Mouse (Mus musculus) megakaryocyte, embryonic 14.5 days (primary cell): ENCODE data around the gene Kif11. TPM values are rescaled to one million over a fixed set of nuclear protein-coding genes. Genes with fewer than 3 reads are reported as not detected.

Experiments
- H3K27me3 ChIP-seq: replicated peaks from 2 replicates; pipeline ENCODE3; 2012; ENCODE audit warnings: inconsistent platforms
- H3K36me3 ChIP-seq: replicated peaks from 2 replicates; pipeline ENCODE3; 2012; ENCODE audit warnings: low read length, inconsistent platforms, mixed read lengths
- H3K4me1 ChIP-seq: 2 replicates; pipeline ENCODE4 v1.6.1; 2012; ENCODE audit warnings: inconsistent platforms
- H3K4me3 ChIP-seq: replicated peaks from 2 replicates; pipeline ENCODE3; 2012; ENCODE audit warnings: moderate library complexity, mild to moderate bottlenecking, inconsistent platforms
- H3K9me3 ChIP-seq: 2 replicates; pipeline ENCODE4 v1.6.1; 2012; ENCODE audit warnings: inconsistent platforms
- FLI1 ChIP-seq: IDR thresholded peaks from 2 replicates; pipeline ENCODE4 v1.6.1; 2012; ENCODE audit warnings: low read length, inconsistent platforms, mixed read lengths
- GATA1 ChIP-seq: IDR thresholded peaks from 3 replicates; pipeline ENCODE4 v1.6.1; 2012; ENCODE audit warnings: mixed read lengths, low read length, inconsistent platforms, borderline replicate concordance
- polyA plus RNA-seq: library from polyadenylated mRNA; stranded (reverse); fragments of >175 nt; gene quantifications from 2 replicates; pipeline ENCODE4 v1.2.3, GENCODE M21; 2012; ENCODE audit warnings: low replicate concordance; ENCODE audit not compliant: insufficient read depth

Gene Kif11
- polyA plus RNA-seq, 1 experiment = 1.7 TPM

DNA sequence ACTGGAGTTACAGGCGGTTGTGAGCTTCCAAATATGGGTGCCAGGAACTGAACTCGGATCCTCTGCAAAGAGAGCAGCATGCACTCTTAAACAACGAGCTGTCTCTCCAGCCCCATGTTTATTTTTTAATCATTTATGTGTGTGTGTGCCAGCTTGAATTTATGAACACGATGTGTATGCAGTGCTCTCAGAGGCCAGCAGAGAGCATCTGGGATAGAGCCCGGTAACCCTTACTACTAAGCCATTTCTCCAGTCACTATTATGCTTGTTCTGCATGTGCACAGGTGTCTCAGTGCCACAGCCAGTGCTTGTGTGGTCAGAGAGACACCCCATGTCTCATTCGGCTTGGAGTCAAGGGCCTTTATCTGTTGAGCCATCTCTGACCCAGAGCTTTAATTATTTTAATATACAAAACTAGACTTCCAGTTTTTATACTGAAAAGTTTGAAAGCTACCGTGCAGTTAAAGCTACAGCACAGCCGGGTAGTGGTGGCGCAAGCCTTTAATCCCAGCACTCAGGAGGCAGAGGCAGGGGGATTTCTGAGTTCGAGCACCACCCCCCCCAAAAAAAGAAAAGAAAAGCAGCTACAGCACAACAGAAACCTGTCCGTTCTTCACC lies 55.0 kb downstream of the Kif11 start:
- Histone ChIP-seq H3K27me3 (peaks cover 52% of the 10 kb centered on the region), H3K9me3 (peaks cover 28% of the 10 kb centered on the region), H3K4me1 (peaks cover 52% of the 10 kb centered on the region), H3K36me3 (peaks cover 4% of the 10 kb centered on the region), H3K4me3 (no peak overlapping the region)
- TF ChIP-seq FLI1 (no peak), GATA1 (no peak)

DNA sequence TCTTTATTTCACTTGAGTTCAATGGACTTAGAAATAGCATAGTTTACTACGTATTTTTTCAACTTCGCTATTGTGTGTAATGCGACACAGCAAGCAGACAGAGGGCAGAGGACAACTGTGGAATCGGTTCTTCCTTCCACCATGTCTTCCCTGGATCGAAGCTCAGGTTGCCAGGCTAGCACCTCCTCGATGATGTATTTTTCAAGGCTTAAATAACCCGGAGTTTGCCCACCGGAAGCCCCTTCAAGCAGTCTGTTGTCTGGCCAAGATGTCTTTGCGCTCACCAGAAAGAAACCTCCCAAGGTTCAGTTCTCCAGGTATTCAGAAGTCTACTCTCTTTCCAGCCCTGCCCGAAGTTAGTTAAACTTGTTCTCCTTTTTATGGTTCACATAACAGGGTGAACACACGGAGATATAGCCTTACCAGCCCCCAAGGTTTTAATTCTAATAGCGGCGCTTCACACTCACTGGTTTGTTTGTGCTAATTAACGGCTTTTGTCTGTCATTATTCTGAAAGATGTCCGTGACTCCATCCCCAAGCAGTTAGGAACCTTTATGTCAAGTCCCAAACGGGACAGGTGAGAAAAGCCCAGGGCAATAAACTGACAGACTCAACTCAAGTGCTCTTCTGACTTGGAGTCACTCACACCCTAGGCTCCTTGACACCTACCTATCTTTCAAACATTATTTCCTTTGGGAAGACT lies 56.8 kb downstream of the Kif11 start:
- Histone ChIP-seq H3K36me3 (peaks cover 19% of the 10 kb centered on the region), H3K27me3 (peaks cover 55% of the 10 kb centered on the region), H3K9me3 (peaks cover 37% of the 10 kb centered on the region), H3K4me1 (peaks cover 49% of the 10 kb centered on the region), H3K4me3 (no peak overlapping the region)
- TF ChIP-seq FLI1 = no peak
- no peak for TF ChIP-seq GATA1

DNA sequence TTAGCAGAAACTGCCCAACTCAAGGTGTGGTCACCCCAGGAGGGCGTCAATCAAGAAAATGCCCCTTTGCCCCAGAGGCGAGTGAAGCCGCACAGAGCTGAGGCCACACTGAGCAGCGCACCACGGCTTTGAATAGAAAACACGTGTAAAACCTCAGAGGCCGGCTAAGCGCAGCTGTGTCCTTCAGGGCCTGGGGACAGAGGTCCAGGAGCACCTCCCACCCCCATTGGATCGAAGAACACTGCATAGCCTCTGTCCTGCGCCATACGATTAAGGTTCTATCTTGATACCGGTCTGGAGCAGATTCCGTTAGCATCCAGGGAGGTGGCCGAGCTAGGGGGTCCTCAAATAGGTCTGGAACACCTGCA lies 57.7 kb downstream of the Kif11 start:
- TF ChIP-seq FLI1 (no peak), GATA1 (no peak)
- peaks cover 53% of the 10 kb centered on the region for H3K27me3 ChIP-seq
- H3K4me1 ChIP-seq = peaks cover 41% of the 10 kb centered on the region
- peaks cover 21% of the 10 kb centered on the region for H3K36me3 ChIP-seq
- H3K9me3 ChIP-seq = peaks cover 37% of the 10 kb centered on the region
- peak overlapping the region; percentile 96 for H3K4me3 ChIP-seq

DNA sequence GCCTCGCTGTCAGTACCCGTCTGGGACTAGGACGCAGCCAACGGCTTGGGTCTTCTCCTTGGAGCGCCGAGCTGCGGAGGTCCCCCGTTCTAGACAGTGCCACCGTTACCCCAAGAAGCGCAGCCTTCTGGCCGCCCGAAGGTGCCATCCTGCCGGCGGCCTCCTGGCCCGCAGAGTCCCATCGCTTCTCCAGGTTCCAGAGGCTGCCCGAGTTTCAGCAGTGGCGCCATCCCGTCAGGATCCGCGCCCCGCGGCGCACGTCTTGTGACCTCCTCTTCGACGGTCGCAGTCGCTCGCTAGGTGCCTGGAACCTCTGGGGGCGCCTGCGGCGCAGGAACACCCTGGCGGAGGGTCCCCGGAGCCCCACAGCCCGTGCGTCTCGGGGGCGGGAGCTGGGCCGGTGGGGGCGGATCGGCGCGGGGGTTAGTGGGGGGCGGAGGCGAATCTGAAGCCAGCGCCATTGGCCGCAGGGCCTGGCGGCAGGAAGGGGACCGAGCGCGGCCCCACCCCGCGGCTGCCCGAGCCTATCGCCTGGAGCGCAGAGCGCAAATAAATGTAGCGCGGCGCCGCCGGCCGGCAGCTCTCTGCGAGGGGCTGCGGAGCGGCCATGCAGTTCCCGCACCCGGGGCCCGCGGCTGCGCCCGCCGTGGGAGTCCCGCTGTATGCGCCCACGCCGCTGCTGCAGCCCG lies 58.2 kb downstream of the Kif11 start, which contains the start of gene Hhex:
Gene Hhex, plus strand, starts transcription at position 548 of the 689 bp plus-strand sequence.
- Histone ChIP-seq H3K4me3 (peak within 1 kb of the TSS; percentile 96), H3K4me1 (peaks cover 37% of the 10 kb centered on the region), H3K27me3 (peaks cover 54% of the 10 kb centered on the region), H3K36me3 (peaks cover 26% of the 10 kb centered on the region), H3K9me3 (peaks cover 38% of the 10 kb centered on the region)
- TF ChIP-seq GATA1 (no peak), FLI1 (no peak)

DNA sequence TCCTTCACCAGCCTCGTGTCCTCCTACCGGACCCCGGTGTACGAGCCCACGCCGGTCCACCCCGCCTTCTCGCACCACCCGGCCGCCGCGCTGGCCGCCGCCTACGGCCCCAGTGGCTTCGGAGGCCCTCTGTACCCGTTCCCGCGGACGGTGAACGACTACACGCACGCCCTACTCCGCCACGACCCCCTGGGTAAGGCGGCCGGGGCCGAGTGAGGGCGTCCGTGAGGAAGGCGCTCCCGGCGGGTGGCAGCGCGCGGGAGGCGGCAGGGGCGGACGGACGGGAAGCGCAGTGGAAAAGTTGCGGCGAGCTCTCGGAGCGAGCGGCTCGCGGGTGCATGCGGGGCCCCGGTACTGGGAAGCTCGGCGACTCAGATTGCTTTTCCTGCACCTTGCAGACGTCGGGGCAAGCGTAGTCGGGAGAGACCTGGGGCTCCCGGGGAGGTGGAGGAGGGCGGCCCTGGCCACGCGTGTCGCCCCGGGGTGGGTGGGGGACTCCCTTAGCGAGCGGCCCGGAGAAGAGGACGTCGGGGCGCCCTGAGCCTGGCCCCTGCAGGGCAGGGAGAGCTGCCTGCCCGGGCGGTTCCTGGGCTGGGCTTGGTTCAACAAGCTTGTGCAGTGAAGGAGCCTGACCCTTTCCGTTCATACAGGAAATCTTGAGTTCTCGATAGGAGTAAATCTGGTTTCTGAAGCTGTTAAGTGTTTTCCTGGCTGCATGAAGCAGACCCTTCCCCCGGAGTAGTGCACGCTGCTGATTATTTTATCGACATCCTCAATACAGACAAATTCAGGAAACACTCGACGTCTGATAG lies 59.0 kb downstream of the Kif11 start:
- Histone ChIP-seq H3K36me3 (peaks cover 34% of the 10 kb centered on the region), H3K9me3 (peaks cover 41% of the 10 kb centered on the region), H3K4me1 (peaks cover 37% of the 10 kb centered on the region), H3K4me3 (peak overlapping the region; percentile 96), H3K27me3 (peaks cover 55% of the 10 kb centered on the region)
- TF ChIP-seq FLI1 (no peak; the same call in none of the 2 replicates), GATA1 (peak; percentile 92; the same call in 1 of the 3 replicates)

DNA sequence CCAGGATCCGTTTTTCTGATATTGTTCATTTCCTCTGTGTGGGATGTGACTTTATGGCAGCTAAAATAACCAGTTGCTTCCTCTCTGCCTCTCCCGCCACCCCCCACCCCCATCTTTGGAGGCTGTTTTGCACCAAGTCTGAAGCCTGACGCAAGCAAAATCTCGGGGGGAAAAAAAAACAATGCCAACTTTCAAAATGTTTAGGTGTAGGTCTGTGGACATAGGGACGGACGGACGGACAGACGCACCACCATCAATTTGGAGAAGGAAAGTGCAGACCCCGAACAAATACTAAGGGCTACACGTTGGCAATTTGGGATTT lies 59.6 kb downstream of the Kif11 start:
- peaks cover 53% of the 10 kb centered on the region for H3K27me3 ChIP-seq
- TF ChIP-seq FLI1 = 0 out of 2 replicates have a peak, but pooled peaks have one; percentile 79
- TF ChIP-seq GATA1 = no peak

DNA sequence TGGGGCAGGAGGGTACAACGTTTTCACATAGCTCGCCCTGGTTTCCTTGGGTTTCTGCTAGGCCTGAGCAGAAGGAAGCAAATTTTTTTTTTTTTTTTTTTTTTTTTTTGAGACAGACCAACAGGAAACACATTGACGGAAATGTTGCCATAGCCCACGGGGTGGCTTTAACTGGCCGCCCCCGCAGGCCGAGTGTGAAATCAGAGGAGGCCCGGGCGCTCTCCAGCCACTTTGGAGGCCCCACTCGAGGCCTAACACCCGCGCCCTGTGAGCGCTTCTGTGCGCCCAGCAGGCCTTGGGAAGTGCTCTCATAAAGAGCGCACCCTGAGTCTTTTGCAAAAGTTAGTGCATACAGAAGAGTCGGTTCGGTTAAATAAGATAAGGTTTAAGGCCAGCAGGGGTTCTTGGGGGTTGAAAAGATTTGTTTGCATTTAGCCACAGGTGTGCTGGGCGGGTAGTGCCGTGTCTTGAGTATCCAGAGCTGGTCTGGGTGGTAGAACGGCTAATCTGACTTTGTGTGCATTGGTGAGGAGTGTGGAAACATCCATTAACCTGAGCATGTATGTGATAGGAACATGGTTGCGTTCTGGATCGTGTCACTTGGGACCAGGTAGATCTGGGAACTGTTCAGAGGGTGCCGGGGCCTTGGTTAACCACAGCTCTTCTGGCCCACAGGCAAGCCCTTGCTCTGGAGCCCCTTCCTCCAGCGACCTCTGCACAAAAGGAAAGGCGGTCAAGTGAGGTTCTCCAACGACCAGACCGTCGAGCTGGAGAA lies 60.5 kb downstream of the Kif11 start:
- H3K9me3 ChIP-seq = peaks cover 36% of the 10 kb centered on the region
- peak overlapping the region; percentile 96 for H3K4me3 ChIP-seq
- peaks cover 37% of the 10 kb centered on the region for H3K4me1 ChIP-seq
- peaks cover 46% of the 10 kb centered on the region for H3K36me3 ChIP-seq
- TF ChIP-seq FLI1 (no peak), GATA1 (no peak)
- H3K27me3 ChIP-seq = peaks cover 57% of the 10 kb centered on the region

More for the DNA sequence above, 59.6 kb downstream of the Kif11 start:
- peaks cover 37% of the 10 kb centered on the region for H3K4me1 ChIP-seq
- peak overlapping the region; percentile 96 for H3K4me3 ChIP-seq
- peaks cover 39% of the 10 kb centered on the region for H3K36me3 ChIP-seq
- peaks cover 41% of the 10 kb centered on the region for H3K9me3 ChIP-seq

DNA sequence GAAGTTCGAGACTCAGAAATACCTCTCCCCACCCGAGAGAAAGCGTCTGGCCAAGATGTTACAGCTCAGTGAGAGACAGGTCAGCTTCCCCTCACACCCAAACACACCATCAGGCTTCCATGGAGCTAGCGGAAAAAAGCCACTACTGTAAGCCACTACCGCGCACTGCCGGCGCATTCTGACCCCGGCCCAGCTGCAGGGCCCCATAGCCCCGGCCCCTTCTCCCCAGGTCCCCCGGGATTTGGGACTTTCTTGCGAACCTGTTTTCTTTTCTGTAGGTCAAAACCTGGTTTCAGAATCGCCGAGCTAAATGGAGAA lies 61.0 kb downstream of the Kif11 start:
- H3K9me3 ChIP-seq = peaks cover 32% of the 10 kb centered on the region
- peaks cover 47% of the 10 kb centered on the region for H3K36me3 ChIP-seq
- H3K4me1 ChIP-seq = peaks cover 37% of the 10 kb centered on the region
- H3K27me3 ChIP-seq = peaks cover 62% of the 10 kb centered on the region
- TF ChIP-seq GATA1 (no peak), FLI1 (no peak)
- peak overlapping the region; percentile 81 for H3K4me3 ChIP-seq

DNA sequence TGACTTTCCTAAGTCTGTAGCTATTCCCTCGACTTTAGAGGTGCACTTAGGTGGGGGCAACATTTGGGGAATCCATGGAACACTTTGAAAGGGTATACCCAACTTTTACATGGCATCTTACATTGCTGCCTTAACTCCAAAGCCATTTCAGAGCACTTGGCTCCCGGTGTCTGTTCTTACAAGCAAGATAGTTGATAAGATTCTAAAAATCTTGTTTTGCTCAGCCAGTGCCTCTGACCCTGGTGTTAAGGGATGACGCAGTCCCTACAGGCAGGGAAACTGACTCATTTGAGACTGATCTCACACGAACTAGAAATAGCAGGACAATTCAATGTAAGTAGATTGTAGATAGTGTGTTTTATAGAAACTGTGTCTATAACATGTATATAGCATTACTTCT lies 64.0 kb downstream of the Kif11 start:
- H3K27me3 ChIP-seq = peaks cover 47% of the 10 kb centered on the region
- peaks cover 13% of the 10 kb centered on the region for H3K9me3 ChIP-seq
- no peak overlapping the region for H3K4me3 ChIP-seq
- TF ChIP-seq FLI1 (no peak), GATA1 (no peak)
- peaks cover 44% of the 10 kb centered on the region for H3K36me3 ChIP-seq
- peaks cover 31% of the 10 kb centered on the region for H3K4me1 ChIP-seq
